Mouse (Mus musculus) G1E (cell line): ENCODE results near the gene Dscaml1.

ENCODE experiments used
- CTCF ChIP-seq: IDR thresholded peaks from 2 replicates; pipeline ENCODE4 v1.5.1; 2012; ENCODE audit warnings: low read depth, low read length, inconsistent platforms, mixed read lengths
- GATA1 ChIP-seq: IDR thresholded peaks from 2 replicates; pipeline ENCODE4 v1.6.1; 2012; ENCODE audit warnings: borderline replicate concordance, low read length, inconsistent platforms, mixed read lengths
- POLR2AphosphoS5 ChIP-seq: IDR thresholded peaks from 2 replicates; pipeline ENCODE4 v1.6.1; 2012; ENCODE audit warnings: low read depth, low read length, inconsistent platforms; ENCODE audit not compliant: insufficient replicate concordance
- TAL1 ChIP-seq: conservative IDR thresholded peaks from 2 replicates; pipeline ENCODE4 v1.6.1; 2012; ENCODE audit warnings: low read depth, low read length, inconsistent platforms, mixed read lengths

DNA sequence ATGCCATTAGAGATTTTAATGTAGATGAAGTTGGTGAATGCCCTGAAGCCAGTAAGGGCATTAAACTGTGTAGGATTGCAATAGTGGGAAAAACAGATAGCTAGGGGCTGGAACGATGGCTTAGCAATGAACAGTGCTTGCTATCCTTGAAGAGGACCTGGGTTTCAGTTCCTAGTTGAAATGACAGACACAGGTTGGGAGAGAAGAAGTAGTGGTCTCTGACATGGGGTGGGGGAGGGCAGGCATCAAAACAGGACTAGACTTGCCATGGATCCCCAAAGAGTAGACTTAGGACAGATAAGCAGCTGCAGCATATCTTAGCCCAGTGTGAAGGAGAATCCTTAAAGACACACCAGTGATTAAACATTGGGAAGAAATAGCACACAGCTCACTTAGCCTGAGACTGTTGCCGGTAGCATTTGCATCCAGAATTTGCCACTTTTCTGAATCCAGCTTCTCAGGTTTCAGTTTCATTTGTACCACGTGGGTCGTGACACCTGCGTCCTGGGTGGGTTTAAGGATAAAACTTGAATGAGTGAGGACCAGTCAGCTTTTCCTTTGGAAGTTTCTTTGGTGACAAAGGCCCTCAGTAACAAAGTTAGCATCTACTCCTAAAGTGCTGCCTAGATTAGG lies 75.0 kb downstream of the Dscaml1 start:
- no peak for TF ChIP-seq GATA1
- no peak for TF ChIP-seq CTCF
- TF ChIP-seq TAL1: no peak
- TF ChIP-seq POLR2AphosphoS5: no peak
